Mouse (Mus musculus) adrenal gland, adult 18-20 months (tissue): ENCODE data around the gene Wwox. TPM values are rescaled to one million over a fixed set of nuclear protein-coding genes. Genes with fewer than 3 reads are reported as not detected.

ENCODE experiments used
- DNase-seq, 2 experiments: peaks; one replicate each; pipeline ENCODE4 v3.0.0; 2021 to 2022; ENCODE audit warnings: low spot score in 2 of 2
- total RNA-seq, 2 experiments: library from RNA; stranded (reverse); gene quantifications; 1 replicate in 1 of 2; 2 replicates in 1 of 2; pipeline ENCODE4 v1.2.3; 2021

Wwox gene
- total RNA-seq, 2 experiments from 2014 or later: 26.9 to 27.0 TPM

- DNase-seq: no peak
Observed at GRCm38 (mm10) chr8:114593424-114594157, 154.1 kb downstream of the Wwox start.

GRCm38 (mm10) chr8:114594811-114595210, 155.4 kb downstream of the Wwox start:
- DNase-seq: no peak

- DNase-seq: no peak
Observed at GRCm38 (mm10) chr8:114599555-114599954, 160.1 kb downstream of the Wwox start.

DNA sequence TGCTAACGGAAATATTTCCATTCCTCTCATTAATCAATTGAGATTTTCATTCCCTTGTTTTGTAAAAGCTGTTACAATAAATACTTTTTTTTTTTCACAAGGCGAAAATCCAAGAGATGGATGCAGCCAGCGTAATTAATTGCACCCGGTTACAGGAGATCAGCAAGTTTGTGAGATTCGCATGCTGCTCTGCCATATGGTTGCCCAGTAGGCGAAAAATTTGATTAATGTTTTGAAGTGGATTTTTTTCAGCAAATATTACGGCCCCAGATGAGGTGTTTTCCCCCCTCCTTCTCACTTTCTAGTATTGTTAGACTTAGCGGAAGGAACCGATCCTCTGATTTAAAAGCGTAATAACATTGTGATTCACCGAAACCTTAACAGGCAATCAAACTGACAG, 160.7 kb downstream of the Wwox start:
- DNase-seq: no peak

GRCm38 (mm10) chr8:114603046-114603445, 163.6 kb downstream of the Wwox start:
- DNase-seq: no peak

GRCm38 (mm10) chr8:114603561-114603960, 164.1 kb downstream of the Wwox start:
- no peak for DNase-seq

DNA sequence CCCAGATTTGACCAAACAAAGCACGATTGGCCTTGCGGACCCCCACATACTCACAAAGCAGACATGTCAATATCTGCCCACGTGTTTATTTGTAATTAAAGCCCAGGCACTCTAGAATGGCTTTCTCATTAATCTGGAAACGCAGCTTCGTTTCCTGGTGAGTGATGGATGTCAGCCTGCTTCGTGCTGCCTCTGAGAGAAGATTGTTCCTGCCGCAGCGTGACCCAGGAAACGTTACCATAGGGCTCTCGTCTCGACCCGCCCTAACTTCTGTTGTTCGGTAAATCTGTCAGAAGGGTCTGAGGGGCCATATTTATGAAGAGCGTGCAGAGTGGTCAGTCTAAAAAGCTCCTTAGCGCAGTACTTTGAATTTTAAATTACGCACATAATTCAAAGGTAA, 164.9 kb downstream of the Wwox start:
- DNase-seq: no peak

GRCm38 (mm10) chr8:114605651-114606050, 166.2 kb downstream of the Wwox start:
- no peak for DNase-seq

- DNase-seq: no peak
Observed at GRCm38 (mm10) chr8:114609330-114609729, 169.9 kb downstream of the Wwox start.

DNA sequence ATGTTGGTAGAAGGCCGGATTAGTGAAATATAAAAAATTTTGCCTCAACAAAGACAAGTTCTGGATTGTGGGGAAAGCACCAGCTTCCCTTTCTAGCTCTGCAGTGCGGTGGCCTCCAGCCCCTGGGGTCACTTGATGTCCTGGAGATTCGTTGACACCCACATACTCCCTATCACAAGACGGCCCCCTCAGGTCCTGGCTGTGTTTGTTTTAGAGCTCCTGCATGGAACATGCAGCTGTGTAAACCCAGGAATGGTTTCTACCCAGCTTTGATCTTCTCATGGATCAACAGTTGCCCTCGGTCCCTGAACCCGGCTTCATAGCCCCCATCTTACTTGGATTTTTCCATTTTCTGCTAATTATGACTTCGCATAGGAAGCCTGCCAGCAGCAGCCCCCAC, 171.6 kb downstream of the Wwox start:
- no peak for DNase-seq

DNA sequence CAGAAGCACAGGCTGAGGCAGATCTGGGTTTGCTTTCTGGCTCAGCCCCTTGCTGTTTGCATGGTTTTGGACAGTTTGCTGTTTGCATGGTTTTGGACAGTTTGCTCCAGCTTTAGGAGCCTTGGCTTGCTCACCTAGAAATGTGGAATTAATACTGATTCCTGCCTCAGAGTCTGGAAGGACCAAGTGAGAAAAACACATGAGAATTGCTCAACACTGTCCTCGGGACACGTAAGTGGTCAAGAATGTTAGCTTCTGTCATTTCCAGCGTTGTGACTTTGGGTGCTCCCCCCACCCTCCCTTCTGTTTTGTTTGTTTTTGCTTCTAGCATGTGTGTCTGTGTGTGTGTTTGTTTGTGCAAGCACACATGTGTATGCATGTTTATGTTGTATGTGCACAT, 172.6 kb downstream of the Wwox start:
- no peak for DNase-seq

DNA sequence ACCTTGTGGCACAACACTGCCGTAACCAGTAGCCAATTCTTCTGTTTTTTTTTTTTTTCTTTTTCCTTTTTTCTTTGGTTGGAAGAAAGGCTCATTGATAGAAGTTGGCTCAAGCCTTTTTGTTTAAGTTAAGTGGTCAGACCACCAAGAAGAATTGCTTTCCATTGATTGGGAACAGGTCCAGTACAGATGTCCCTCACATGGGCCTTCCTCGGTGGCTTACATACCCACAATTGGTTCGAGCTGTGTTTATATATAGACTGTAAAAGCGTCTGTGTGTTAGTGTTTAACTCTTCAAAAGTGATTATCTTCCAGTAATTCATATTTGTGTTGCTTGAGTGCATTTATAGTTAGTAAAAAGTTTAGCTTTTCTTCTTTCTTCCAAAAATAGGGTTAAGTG, 176.0 kb downstream of the Wwox start:
- DNase-seq: no peak

GRCm38 (mm10) chr8:114615908-114616307, 176.5 kb downstream of the Wwox start:
- peak in 1 of 2 experiments; percentile 33 for DNase-seq

DNA sequence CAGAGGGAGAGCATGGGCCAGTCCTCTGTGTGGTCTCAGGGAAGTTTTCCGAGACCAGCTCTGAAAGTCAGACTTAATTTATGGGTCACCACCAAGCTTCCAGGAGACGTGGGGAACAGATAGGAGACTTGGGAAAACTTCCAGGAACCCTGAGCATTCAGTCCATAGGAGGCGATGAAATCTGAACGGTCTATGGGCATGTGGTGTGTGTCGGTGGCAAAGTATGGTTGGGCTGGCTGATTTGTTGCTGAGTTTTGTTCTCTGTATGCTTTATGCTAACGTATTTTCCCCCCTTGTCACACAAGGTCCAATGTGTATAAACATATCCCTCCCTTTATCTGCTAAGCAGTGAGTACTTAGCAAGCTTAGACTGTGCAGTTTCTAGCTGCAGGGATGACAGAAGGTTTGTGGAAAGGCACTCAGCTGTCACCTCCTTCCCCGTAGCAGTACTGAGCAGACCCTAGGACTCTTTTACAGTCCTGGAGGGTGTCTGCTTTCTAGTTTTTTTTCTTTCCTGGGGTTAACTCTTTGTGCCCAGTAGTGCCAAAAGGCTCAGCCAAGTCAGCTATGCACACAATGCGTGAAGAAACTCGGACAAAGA, 179.6 kb downstream of the Wwox start:
- DNase-seq: no peak

DNA sequence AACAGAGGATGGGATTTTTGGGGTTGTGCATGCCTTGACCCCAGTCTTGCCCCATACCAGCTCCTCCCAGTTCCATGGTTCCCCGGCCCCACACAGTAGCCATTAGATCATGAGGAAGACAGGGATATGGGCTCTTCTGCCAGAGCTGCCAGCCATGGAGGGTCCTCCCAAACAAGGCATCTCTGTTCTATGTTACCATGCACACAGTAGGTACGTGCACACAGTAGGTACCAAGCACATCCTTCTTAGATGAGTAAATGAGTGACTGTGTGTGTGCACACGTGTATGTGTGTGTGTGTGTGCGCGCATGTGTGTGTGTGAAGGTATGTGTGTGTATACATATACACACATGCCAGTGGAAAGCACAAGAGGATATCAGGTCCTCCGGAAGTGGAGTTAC, 185.9 kb downstream of the Wwox start:
- DNase-seq: no peak

GRCm38 (mm10) chr8:114626897-114627296, 187.4 kb downstream of the Wwox start:
- no peak for DNase-seq

DNA sequence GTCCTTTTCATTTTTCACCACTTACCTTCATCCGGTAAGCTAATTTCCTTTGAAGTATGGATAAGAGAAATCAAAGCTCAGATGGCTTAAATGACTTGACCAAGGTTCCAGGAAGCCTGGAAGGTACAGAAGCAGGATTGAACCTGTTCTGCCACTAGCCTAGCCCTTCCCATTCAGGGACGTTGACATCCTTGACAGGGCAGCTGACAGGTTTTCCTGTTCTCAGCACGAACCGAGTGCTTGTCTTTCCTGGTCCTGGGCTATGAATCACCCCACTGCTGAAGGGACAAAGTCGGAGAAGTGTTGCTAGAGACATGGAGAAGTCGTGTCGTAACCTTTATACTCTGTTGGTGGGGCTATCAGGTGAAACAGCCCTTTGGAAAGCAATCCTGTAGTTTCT, 190.3 kb downstream of the Wwox start:
- DNase-seq: no peak

DNA sequence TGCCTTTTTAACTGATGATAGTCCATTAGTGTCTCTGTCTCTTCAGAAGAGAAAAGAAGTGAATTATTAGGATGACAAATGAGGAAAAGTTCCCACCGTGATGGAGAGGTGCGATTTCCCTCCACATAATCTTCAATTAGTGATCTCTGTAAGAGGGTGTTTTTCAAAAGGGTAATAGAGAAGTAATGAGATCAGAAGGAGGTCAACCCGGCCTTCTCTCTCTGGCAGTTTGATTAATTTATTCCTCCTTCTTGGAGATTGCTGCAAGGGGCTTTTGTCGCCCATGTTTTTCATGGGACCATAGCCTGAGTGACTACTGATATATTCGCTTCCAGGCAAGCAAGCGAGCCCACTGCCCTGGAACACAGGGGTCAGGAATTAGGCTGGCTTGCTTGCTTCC, 191.6 kb downstream of the Wwox start:
- no peak for DNase-seq

- DNase-seq: no peak
Observed at GRCm38 (mm10) chr8:114634151-114634550, 194.7 kb downstream of the Wwox start.

- DNase-seq: no peak
Observed at GRCm38 (mm10) chr8:114634669-114635410, 195.4 kb downstream of the Wwox start.

DNA sequence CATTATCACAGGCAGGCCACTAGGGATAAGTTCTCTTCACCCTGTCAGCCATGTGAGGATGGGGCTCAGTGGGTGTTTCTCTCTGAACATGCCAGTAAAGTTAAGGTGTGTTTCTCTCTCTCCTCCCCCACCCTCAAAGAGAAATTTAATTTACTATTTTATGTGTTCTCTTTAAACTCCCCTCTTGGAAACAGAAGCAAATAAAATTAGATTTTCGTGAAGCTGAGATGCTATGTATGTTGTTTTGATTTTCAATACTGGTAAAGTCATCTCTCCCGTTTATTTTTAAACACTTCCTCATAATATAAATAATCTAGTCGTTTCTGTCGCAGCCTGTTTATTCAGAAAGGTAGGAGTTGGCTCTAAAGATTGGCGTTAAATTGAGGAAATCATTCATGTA, 196.9 kb downstream of the Wwox start:
- no peak for DNase-seq

- DNase-seq: no peak
Observed at GRCm38 (mm10) chr8:114641809-114642208, 202.4 kb downstream of the Wwox start.
